Mouse (Mus musculus) cerebellum, adult 18-20 months (tissue): ENCODE measurements at regions not wholly inside any gene's neighbourhood (a gene's known extent, or its start where the extent isn't known, plus 50 kb on each side); places are given as distances from the start of the nearest gene placed in this dataset.

Experiments used
- DNase-seq, 2 experiments: peaks; one replicate each; pipeline ENCODE4 v3.0.0; 2021

DNA sequence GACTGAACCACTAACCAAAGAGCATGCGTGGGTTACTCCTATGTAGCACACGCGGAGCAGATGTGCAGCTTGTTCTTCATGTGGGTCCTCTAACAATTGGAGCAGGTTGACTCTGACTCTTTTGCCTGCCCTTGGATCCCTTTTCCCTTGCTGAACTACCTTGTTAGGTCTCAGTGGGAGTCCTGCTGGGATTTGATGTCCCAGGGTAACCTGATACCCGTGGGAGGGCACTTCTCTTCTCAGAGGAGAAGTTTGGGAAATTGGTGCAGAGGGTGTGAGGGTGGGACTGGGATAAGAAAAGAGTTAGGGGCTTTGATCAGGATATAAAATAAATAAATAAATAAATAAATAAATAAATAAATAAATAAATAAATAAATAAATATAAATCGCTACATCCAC, 179.7 kb upstream of the Tas2r134 start:
- DNase-seq = no peak

DNA sequence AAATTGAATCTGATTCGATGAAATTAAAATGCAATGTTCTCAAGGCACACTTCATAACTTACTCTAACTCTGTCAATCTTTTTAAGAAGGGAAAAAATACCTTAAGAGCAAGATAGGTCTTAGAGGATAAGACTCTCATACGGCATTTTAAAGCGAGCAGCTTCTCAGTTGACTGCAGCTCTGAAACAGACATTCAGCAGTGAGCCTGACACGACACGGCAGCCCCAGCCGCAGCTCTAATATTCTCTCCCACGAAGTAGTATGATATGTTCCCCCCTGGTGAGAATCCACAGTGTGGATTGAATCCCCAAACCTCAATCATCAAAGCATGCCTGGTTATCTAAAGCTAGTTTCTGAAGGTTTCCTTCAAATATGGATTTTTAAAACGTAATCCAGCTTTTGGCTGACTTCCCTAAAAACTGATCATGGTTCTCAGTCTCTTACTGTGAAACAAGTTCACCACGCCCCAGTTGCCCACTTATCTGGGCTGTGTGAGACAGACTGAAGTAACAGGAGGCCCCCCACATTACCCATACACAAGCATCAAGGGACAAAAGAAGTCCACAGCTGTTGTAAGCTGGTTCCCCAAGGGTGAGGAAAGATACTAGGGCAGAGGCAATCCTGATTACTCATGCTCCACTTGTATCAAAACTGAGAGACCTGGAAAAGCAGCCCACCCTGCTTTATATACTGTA, 182.8 kb upstream of the Tas2r134 start:
- no peak for DNase-seq

GRCm38 (mm10) chr2:51443946-51444345, 183.4 kb upstream of the Tas2r134 start:
- no peak for DNase-seq

DNA sequence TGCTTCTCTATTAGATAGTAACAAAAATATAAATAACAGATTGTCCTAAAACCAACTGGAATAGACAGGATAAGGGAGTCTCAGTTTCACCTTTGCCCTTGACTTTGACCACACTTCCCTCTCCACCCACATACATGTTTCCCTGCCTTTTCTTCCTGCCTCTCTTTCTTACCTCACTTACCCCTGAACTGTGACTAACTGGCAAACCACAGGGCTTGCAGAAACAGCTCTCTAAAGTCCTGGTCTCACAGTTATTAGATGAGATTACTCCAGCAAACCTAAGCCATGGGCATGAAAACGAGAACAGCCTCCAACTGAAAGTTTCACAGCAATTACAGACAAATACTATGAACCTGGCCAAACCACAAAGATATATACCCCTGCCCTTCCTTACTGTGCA, 188.3 kb upstream of the Tas2r134 start:
- no peak for DNase-seq

GRCm38 (mm10) chr2:51436590-51436989, 190.7 kb upstream of the Tas2r134 start:
- peak; percentile 3 to 7 for DNase-seq

DNA sequence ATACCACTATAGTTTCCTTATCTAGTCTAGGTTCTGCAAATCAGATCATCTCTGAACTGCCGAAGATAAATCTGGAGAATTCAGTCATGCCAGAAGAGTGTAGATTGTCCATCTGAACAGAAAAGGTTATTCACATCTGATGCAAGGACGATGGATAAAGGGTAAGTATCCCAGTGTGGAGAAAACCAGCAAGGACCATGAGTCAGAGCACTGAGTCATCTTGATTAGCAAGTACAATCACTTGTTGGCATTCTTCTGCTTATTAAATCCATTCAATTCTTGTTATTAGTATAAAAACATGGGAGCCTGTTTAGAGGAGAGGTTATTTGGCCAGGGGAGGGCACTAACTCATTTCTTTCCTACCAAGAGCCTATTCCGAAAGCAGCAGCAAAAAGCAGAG, 195.7 kb upstream of the Tas2r134 start:
- DNase-seq = no peak

- DNase-seq = no peak
These were observed 197.6 kb upstream of the Tas2r134 start for GRCm38 (mm10) chr2:51429716-51430115.

GRCm38 (mm10) chr2:51422442-51422841, 204.9 kb upstream of the Tas2r134 start:
- DNase-seq = no peak

GRCm38 (mm10) chr2:51417908-51418690, 209.2 kb upstream of the Tas2r134 start:
- DNase-seq = no peak

DNA sequence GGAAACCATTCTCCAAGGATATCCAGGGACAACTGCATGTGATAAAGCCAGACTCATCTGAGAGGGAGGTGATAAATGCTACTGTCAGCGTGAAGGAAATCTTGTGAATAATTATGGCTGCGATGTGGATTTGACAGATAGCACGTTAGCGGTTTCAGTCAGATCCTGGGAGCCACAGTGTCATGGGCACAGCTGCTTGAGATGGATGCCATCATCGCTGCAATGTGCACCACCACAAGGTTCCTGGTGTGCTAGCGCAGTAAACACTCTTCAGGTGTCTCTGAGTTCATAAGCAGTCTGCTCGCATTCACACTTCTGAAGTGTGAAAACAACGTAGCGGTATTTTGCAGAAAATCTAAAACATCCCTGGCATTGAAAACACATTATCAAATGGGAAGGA, 238.9 kb upstream of the Tas2r134 start:
- no peak for DNase-seq

GRCm38 (mm10) chr2:51387136-51387535, 238.2 kb upstream of the Rnd3 start:
- no peak for DNase-seq

- no peak for DNase-seq
These were observed 227.7 kb upstream of the Rnd3 start for GRCm38 (mm10) chr2:51376597-51376996.

DNA sequence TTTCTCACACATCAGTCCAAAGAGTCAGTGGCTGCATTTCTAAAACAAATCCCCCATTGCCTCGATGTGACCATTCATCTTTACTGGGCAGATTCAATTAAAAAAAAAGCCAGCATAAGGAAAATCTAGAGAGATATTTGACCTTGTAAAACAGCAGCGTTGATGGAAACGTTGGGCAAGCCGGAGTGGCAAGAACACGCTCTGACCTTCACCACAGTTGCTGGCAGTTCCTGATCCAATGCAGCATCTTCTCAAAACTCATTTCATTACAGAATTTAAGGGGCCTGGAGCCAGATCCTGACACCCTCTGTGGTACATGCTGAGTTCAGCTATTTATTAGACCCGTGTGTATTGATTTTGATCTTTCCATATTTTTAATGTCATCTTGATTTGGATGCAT, 225.7 kb upstream of the Rnd3 start:
- DNase-seq = no peak

DNA sequence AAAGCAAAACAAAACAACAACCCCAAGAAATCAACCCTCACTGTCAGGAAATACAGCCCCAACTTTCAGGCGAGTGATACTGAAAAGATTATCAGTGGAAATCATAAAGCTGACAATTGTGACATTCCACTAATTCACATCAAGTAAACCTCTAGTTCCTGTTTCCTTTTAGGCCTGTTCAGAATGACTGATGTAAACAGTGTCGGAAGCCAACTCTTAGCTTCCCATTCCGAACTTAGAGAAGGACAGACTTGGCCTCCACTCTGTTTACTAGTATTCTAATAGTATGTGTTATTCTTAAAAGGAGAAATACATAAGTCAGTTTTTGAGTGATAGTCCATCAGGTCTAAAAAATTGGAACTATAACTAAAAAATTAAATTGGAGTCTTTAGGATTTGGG, 223.9 kb upstream of the Rnd3 start:
- no peak for DNase-seq

GRCm38 (mm10) chr2:51362825-51363616, 214.1 kb upstream of the Rnd3 start:
- DNase-seq = no peak

DNA sequence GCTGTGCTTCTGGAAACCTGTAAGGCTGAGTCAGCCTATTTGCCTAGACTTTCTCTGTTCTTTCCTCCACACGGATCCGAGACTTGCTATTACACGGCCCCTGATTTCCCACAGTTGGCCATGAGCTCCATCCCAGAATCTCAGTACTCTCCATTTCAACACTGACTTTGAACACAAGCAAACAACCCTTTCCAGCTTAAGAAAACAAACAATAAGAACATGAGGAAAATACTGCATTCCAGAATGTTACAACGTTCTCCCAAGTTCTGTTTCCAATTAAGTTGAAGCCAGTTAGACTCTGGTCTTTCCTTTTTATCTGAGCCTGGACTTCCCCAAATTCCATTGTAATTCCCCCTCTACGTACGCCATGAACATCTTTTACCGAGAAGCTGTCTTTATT, 206.4 kb upstream of the Rnd3 start:
- DNase-seq = no peak

GRCm38 (mm10) chr2:51354800-51355199, 205.9 kb upstream of the Rnd3 start:
- no peak for DNase-seq

GRCm38 (mm10) chr2:51349614-51350013, 200.7 kb upstream of the Rnd3 start:
- DNase-seq = no peak

DNA sequence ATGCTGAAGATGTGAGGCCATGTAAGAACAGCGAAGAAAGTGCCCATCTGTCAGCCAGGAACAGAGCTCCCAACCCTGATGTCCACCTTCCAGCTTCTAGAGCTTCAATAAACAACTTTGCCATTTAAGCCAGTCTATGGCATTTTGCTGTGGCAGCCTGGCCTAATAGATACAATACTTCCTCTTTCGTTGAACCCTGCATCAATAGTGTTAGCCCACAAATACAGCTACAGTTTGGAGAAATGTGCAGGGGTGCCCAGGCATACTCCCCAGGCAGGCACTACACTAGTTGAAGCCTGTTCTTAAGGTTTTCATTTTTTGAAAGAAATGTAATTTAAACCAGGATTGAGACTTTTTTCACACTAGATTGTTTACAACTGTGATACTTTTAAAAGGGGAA, 199.9 kb upstream of the Rnd3 start:
- DNase-seq = no peak

- no peak for DNase-seq
These were observed 198.2 kb upstream of the Rnd3 start for GRCm38 (mm10) chr2:51347086-51347485.

GRCm38 (mm10) chr2:51342421-51342820, 193.5 kb upstream of the Rnd3 start:
- DNase-seq = no peak

DNA sequence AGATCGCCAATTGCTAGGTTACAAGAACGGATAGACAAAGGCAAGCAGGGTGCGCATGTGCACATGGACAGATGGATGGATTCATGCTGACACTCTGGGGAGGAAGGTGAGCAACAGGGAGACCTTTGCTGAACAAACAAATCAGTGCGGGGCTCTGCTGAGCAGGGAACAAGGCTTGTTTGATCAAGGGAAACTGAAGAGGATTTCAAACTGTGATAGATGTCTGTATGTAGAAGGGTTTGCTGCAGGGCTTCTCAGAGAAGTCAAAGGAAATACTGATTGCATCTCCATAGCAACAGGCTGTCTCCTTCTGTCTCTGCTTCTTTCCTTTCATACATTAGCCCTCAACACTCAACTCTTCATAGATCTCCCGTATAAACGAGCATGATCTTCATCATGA, 185.5 kb upstream of the Rnd3 start:
- DNase-seq = no peak

DNA sequence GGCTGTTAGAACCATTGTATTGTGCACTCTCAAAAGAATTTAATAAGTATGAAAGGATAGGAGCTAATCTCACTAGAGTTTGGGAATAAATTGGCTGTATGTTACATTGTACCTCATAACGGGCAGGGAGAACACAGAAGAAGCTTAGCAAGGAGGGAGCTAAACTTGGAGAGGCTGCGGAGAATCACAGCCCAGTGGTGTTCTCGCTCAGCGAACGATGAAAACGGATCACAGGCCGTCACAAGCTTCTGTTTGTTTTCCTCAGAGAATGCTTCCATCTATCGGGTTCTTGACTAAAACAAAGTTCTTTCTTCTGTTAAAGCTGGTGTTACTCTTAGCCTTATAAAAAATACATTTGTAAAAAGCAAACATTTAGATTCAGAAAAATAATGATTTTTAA, 178.2 kb upstream of the Rnd3 start:
- no peak for DNase-seq

DNA sequence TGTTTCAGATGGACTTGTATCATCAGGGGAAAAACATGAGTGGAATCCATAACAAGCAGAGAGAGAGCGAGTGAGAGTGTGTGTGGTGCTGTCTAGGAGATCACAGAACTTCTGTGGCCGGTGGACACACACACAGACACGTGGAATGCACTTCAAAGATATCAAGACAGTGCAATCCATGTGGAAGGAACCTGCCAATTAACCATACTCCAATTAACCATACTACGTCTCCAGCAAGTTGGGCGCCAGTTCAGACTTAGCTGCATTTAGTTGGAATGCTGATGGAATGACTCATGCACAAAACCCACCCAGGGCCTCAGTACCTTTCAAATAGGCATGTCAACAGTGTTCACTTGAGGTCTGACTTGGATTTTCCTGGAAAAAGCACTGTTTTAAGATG, 172.8 kb upstream of the Rnd3 start:
- DNase-seq = no peak
